Mouse (Mus musculus): ENCODE measurements around the gene Eif3i. TPM values are rescaled to one million over a fixed set of nuclear protein-coding genes. Genes with fewer than 3 reads are reported as not detected.
"Not testable (repeated sequence)": the region's sequence is repeated elsewhere in the genome, so short reads cannot be mapped to it uniquely, and the experiment has no call there.

The Eif3i gene
- polyA plus RNA-seq, 1 experiment, result 580 TPM

- DNase-seq (ENCODE audit: low read depth), result no peak
Observed at GRCm38 (mm10) chr4:129573430-129573829, 27.0 kb downstream of the Eif3i start, which contains the start of gene Lck. Gene Lck, minus strand, starts transcription at chr4:129573641.

GRCm38 (mm10) chr4:129573093-129573370 is 27.4 kb downstream of the Eif3i start:
- DNase-seq (ENCODE audit: low read depth), result no peak

- DNase-seq (ENCODE audit: low read depth), result no peak
Observed at GRCm38 (mm10) chr4:129572236-129573092, 28.0 kb downstream of the Eif3i start.

GRCm38 (mm10) chr4:129571551-129572084 is 28.8 kb downstream of the Eif3i start:
- DNase-seq (ENCODE audit: low read depth), result no peak

GRCm38 (mm10) chr4:129570028-129570427 is 30.4 kb downstream of the Eif3i start:
- DNase-seq (ENCODE audit: low read depth), result no peak

GRCm38 (mm10) chr4:129568366-129568765 is 32.1 kb downstream of the Eif3i start:
- no peak for DNase-seq (ENCODE audit: low read depth)

- DNase-seq (ENCODE audit: low read depth), result no peak
Observed at GRCm38 (mm10) chr4:129565139-129565538, 35.3 kb downstream of the Eif3i start.

GRCm38 (mm10) chr4:129563718-129564117 is 36.7 kb downstream of the Eif3i start:
- DNase-seq (ENCODE audit: low read depth), result no peak

- DNase-seq (ENCODE audit: low read depth), result no peak
Observed at GRCm38 (mm10) chr4:129561184-129561583, 39.3 kb downstream of the Eif3i start.

GRCm38 (mm10) chr4:129558321-129558955 is 42.0 kb downstream of the Eif3i start:
- no peak for DNase-seq (ENCODE audit: low read depth)

- DNase-seq (ENCODE audit: low read depth), result no peak
Observed at GRCm38 (mm10) chr4:129557256-129557808, 43.1 kb downstream of the Eif3i start.

GRCm38 (mm10) chr4:129556532-129557223 is 43.8 kb downstream of the Eif3i start:
- no peak for DNase-seq (ENCODE audit: low read depth)

GRCm38 (mm10) chr4:129555862-129556531 is 44.5 kb downstream of the Eif3i start:
- no peak for DNase-seq (ENCODE audit: low read depth)

- DNase-seq (ENCODE audit: low read depth), result no peak
Observed at GRCm38 (mm10) chr4:129555421-129555861, 45.0 kb downstream of the Eif3i start.

GRCm38 (mm10) chr4:129554512-129554911 is 45.9 kb downstream of the Eif3i start:
- DNase-seq (ENCODE audit: low read depth), result not testable (repeated sequence)

GRCm38 (mm10) chr4:129550295-129550694 is 50.2 kb downstream of the Eif3i start:
- no peak for DNase-seq (ENCODE audit: low read depth)

GRCm38 (mm10) chr4:129549306-129549705 is 51.1 kb downstream of the Eif3i start:
- no peak for DNase-seq (ENCODE audit: low read depth)

GRCm38 (mm10) chr4:129547631-129548030 is 52.8 kb downstream of the Eif3i start:
- DNase-seq (ENCODE audit: low read depth), result not testable (repeated sequence)

- DNase-seq (ENCODE audit: low read depth), result no peak
Observed at GRCm38 (mm10) chr4:129544106-129544505, 56.3 kb downstream of the Eif3i start.

GRCm38 (mm10) chr4:129542592-129543141 is 57.8 kb downstream of the Eif3i start, which contains the start of gene Hdac1:
Gene Hdac1, minus strand, starts transcription at chr4:129542713.
- peak; percentile 50 for DNase-seq (ENCODE audit: low read depth)
